Mouse (Mus musculus) cerebellum, postnatal 14 days (tissue): Measurements from ENCODE around the gene Frmd6.

Experiments
- DNase-seq, 2 experiments: peaks; one replicate each; pipeline ENCODE4 v3.0.0; 2021; ENCODE audit warnings: mixed read lengths in 2 of 2

The Frmd6 gene

DNA sequence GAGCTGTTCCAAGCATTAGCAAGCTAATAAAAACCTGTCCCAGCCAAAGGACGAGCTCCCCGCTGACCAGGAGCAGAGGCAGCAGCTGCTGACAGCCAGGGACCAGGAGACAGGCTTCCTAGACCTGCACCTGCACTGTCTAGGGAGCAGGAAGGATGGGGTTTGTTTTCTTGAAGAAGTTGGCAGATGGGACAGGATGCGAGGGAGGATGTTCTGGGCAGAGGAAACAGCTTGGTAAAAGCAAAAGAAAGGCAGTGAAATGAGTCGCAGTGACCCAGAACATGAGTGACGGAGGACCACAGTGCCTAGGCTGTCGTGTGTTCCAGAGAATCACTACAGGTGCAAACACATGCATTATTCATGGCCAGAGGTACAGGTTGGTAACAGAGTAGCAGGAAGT lies 27.7 kb downstream of the Frmd6 start:
- DNase-seq: no peak

DNA sequence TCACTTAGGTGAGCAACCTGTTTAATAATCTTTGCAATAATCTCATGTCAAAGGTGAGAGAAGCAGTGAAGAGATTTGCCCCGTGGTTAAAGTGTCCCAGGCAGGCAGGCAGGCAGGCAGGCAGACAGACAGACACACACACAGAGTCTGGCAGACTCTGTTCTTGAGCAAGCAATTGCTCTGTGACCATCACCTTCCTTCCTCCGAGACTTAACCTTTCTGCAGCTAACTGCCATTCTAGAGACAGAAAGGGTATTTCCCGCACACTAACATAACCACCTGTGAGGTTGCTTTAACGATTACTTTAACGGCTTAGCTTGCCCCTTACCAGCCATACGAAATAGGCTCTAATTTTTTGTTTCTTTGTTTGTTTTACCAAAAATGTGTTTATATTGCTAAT lies 30.4 kb downstream of the Frmd6 start:
- DNase-seq: no peak

DNA sequence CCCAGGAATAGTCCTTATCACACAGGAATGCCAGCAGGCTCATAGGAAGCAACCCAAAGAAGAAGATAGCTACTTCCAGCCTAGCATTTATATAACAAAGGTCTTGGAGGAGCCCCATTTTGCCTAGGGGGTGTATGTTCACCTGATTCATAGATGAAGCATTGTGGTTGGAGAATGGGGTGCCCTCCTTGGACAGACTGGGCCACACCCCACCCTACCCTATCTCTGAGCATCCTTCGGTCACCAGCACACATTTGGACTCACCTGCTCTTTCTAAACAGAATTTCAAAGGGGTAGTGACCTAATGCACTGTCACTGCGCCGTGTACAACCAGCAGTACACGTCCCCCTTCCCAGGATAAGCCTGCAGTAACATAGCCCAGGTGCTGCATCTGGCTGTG lies 31.5 kb downstream of the Frmd6 start:
- DNase-seq: no peak

DNA sequence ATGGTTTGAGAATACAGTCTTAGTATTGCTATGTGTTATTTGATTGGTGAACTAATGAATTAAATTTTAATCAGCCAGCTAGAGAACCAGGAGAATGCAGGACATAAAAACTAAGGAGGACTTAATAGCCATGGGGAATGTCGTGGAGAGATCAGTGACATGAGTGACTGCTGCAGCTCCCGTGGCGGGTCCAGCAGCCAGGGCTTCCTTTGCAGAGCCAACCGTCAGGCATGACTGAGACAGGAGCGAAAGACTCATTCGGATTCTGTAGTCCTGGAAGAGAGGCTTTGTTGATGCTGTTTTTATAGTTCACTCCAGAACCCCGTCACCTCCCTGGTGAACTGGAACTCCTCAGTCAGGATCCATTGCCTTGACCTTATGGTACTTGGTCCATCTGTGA lies 38.0 kb downstream of the Frmd6 start:
- peak in 1 of 2 experiments; percentile 23 for DNase-seq

DNA sequence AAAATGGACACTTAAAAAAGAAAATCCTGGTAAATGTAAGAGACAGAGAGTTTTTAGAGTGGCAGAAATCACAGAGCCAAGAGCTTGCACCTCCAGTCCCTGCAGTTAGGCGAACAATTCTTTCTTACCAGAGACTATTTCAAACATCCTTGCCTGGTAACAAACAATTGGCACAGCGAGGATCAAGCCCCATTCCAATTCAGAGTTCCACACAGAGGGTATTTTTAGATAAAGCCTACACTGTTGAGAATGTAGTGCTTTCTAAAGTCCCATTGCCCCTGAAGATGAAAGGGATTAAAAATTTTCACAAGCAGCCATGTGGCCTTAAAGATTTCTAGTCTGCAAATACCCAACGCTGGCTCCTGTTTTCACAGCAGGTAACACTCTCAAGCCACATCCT lies 42.5 kb downstream of the Frmd6 start:
- DNase-seq: no peak

DNA sequence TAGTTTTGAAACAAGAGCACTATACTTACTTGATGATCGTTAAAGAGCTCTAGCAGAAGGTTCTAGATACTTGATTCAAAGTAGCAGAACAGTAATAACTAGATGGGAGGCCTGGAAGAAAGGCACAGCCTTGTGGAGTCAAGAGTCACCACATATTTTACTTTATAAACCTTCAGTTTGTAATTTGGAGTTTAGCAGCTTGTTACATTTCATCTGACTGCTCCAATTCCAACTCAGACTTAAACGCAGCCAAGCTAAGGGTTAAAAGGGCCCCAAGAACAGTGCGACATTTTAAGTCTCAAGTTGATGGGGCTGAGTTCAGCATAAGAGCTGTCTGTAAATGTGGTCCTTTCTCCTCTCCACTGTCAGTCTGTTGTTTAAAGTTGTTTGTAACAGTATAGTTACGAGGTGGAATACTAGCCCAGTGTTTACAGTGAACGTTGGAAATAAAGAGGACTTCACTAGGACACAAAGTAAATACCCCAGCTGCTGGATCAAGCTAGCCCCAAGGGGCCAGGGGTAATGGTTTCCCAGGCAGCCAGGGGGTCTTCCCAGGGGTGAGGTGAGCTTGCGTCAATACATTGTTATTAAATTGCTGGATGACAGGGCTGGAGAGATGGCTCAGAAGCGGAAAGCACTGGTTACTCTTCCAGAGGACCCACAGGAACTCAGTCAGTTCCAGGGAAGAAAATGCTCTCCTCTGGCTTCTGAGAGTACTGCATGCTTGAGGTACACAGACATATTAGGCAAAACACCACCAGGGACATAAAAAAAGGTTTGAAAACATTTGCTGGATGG lies 43.1 kb downstream of the Frmd6 start:
- no peak for DNase-seq

DNA sequence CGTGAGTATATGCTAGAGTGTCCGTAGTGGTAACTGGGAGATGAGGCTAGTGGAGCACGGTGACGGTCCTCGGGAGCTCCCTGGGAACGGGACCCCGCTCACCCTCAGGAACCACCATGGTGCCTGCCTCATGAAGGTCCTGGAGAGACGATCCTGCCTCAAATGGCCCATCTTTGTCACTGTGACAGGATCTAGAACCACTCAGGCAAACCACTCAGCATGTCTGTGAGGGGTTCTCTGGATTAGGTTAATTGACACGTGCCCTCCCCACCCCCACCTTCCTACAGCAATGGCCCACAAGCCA lies 43.6 kb downstream of the Frmd6 start:
- DNase-seq: no peak

DNA sequence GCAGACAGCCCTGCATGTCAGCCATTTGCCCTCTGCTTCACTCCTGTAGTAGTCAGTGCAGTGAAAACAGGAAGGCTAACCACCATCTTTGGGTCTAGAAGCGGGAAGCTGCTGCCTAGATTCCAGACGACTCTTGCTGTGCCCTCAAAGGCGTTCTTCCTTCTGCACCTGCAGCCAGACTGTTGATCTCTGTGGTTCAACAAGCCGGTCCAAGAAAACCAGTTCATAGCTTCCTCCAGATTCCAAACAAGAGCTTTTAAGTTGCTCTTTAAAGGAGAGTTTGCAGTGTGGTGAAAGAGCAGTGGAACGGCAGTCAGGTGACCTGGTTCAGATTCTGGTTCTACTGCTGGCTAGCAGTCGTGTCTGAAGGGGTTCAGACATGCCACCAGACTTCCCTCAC lies 48.2 kb downstream of the Frmd6 start:
- no peak for DNase-seq

DNA sequence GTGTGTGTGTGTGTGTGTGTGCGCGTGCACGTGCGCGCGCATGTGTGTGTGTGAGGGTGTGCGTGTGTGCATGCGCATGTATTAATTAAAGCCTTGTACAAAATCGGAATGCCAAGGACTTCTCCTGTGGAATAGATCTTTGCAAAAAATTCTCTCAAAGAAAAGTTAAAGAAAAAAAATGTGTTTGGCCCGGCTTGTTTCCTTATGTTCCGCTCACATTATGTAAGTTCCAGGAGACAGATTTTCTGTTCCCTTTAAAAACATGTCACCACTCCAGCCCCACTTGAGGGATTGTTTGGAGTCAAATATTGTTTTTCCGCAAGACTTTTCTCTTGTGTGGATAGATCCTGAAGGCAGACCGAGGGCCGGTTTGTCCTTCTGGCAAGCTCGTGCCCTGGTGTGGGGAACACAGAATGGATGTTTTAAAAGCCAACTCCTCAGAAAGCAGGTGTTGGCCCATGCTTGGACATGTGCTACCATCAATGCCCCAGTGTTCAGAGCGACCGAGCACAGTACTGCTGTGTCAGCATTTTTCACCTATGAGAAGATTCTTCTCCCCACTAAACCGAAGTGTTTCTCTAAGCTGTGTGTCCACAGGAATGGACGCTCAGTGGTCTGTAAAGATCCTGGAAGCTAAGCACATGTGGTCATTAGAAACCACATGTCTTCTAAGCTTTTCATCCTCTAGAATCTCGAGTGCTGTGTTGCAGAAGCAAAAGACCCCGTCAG lies 51.1 kb downstream of the Frmd6 start:
- DNase-seq: no peak

DNA sequence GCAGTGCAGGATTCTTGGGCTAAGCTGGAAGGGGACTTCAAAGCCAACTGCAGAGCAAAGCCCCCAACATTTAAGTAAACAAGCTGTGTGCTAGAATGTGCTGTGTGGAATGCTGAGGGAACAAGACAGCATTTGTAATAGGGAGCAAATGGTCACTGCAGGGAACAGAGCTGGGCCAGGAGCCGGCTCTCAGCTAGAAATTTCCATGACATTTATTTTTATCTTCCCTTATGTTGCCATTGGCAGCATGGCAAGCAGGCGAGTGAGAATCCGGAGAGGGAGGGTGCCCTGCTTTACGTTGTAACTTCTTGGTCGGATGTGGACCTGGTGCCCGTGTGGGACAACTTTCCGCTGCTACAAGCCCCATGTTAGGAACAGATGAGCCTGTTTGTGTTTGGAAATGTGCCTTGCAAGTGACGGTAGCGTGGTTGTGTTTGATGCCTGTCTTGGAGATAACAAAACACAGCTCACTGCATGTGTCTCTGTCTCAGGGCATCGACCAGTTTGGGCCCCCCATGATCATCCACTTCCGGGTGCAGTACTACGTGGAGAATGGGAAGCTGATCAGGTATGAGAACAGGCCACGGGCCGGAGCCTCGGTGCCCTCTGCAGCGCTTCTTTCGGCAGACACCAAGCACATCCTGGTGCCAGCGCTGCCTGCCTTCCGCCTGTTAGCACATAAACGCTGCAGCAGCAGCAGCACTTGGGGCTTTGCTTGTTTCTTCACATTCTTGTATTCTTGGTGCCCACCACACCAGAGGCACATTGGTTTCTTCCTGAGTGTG lies 52.8 kb downstream of the Frmd6 start:
- DNase-seq: peak; percentile 82 to 90

DNA sequence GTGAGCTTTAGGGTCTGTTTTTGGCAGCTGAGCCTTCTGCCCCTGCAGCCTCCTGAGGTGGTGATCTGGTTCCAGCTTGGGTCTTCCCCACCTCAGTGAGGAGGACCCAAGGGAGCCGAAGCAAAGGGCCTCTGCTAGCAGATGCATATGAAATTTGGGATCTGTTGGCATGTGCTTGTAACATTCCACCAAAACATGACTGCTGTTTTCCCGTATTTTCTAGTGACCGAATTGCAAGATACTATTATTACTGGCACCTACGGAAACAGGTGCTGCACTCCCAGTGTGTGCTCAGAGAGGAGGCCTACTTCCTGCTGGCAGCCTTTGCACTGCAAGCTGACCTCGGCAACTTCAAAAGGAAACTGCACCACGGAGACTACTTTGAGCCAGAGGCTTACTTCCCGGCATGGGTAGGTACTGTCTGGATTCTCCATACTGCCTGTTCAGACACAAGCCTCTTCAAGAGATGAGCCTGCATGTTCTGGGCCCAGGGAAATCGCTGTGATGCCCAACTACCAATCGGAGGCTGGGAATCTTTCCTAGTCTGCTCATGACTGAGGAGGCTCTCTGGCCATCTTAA lies 55.2 kb downstream of the Frmd6 start:
- DNase-seq: peak; percentile 33 to 54

DNA sequence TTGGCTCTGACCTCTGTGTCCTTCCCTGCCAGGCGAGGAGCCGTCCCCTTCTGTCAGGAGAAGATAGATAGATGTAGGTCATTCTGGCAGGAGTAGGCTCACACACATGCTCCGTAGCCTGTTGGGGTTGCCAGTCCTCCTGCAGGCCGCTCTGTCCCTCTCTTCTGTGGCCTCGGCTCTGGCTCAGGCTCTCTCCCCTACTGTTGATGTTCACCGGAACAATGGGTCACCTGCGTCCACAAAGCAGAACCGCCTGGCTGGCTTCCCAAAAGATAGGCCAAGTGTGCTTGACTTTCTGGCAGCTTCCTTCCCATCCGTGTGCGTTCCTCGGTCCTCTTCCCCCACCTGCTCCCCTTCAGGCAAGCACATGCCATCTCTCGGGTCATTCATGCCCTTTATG lies 56.0 kb downstream of the Frmd6 start:
- peak; percentile 97 to 98 for DNase-seq

DNA sequence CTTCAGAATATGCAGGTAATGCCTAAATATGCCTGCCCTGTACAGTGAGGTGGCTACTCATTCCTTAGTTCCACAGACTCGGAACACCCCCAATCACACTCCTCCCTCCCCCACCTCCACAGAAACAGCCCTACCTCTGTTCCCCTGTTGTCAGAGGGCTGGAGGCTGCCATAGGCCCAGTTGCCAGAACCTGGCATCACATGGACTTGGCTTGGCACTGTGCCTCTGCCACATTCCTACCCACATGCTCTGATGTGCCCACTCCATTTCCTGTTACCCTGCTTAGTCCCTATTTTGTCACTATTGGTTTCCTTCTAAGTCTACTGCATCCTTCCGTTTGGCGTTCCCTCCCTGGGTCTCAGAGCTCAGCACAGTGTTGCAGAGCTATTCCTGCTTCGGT lies 56.5 kb downstream of the Frmd6 start:
- DNase-seq: peak; percentile 89 to 91

DNA sequence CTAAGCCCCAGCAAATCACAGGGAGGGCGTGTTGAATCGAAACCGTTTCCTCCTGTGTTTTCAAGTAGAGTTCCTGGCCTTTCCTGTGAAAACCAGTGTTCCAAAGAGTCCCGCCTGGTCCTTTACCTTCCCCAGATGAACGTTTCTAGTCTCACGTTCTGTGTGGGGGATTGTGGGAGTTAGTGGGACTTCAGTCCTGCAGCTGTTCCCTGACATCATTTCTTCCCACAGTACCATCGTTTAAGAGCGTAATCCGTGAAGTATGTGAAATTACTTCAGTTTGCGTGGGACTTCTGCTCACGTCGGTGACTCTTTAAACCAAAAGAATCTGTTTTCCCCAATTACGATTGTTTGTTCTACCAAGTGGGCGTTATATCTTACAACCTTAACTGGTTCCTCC lies 57.8 kb downstream of the Frmd6 start:
- no peak for DNase-seq

DNA sequence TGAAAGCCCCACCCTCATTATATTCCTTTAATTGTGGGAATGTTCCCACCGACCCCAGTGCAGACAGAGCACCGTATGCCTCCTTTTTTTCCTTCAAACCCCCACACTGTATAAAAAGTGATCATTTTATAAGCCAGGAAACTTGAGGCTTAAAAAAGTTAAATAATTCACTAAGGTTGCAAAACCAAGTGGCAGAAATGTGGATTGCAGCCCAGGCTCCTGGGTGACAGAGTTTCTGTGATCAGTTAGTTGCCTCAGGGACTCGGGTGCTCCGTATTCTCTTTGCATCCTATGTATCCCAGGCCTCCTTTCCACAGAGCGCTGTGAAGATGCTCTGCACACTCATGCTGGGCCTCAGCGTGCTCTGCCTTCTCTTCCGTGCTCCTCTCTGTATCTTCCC lies 58.8 kb downstream of the Frmd6 start:
- DNase-seq: no peak

DNA sequence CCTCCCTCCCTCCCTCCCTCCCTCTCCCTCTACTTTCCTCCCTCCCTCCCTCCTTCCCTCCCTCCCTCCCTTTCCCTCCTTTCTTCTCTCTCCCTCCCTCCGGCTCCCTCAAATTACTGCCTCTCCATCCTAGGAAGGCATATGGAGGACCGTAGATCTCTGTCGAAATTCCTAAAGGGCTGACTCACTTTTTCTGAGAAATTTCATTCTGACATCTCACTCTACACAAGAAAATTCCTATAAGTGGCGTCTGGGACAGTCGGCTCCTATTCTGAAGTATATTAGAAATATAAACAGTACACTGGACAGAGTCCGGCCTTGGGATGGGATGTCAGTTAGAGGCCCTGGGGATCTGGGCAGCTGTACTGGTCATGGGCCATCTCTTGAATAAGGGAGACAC lies 59.7 kb downstream of the Frmd6 start:
- no peak for DNase-seq

DNA sequence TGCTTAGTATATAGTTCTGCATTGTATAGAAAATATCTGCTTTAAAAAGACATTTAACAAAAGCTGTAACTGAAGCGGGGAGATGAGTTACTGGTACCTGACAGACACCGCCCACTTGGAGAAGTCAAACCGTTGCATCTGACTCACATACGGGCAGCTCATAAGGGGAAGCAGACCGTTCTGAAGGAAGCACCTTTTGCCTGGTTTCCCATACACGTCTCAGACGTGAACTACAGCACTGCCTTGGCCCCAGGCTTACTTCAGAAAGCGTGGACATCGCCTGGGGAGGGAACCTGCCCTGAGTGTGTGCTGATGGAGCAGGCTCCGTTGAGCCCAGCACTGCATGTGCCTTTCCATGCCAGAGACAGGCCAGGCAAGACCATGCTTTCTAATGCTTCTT lies 60.3 kb downstream of the Frmd6 start:
- no peak for DNase-seq

DNA sequence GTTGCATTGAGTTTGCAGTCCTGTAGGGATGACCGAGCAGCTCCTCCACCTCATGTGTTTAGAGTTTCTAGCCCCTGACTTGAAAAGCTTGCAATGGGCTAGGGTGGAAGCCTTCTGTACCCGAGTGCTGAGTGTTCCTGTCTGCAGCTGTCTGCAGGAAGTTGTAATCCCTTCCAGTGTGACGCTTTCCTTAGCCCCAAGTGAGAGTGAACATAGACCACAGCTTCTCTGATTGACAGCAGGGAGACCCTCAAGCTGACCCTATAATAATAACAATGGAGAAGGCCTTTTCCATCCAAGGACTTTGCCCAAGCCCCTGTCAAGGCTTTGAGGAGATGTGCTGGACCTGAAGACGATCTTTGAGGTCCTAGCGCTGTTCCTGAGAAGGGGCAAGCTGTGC lies 65.1 kb downstream of the Frmd6 start:
- DNase-seq: no peak

DNA sequence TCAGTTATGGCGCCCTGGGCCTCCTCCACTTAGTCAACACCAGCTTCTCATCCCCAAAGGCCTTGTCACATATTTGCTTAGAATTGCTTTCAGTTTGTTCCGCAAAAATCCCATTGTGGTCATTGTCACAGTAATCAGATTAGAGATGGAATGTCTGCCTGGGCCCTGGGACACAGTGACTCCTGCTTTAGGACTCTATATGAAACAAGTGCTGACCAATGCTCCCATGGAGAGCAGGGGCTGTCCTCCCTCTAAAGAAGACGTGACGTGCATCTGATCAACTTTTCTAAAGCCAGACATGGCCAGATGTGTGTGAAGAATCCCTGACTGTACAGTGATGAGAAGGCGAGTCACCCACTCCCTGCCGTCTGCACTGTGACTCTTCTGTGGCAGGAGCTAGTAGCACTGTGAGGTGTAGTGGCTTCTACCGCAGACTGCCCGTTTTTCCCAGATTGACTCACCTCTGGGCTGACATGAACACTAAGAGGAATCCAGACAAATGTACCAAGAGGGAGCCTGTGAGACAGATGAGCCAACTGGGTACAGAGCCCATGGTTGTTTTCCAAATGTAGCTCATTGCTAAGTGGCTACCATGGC lies 65.7 kb downstream of the Frmd6 start:
- no peak for DNase-seq

DNA sequence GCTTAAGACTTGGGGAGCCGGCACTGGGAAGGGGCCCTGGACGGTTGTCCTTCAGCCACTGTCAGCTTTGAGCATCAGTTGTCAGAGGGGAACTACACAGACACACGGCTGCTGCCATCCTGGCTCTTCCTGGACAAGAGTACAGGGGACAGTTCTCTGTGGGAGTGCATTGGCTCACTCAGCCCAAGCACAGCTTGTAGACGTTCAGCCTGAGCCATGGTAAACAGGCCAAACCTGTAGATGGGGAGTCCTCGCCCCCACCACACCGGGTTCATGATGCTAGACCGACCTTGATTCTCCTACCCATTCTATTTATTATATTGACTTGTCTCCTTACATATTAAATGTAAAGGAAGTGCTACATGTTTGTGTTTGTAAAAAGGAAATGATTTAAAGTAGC lies 70.0 kb downstream of the Frmd6 start:
- DNase-seq: peak; percentile 45 to 65

DNA sequence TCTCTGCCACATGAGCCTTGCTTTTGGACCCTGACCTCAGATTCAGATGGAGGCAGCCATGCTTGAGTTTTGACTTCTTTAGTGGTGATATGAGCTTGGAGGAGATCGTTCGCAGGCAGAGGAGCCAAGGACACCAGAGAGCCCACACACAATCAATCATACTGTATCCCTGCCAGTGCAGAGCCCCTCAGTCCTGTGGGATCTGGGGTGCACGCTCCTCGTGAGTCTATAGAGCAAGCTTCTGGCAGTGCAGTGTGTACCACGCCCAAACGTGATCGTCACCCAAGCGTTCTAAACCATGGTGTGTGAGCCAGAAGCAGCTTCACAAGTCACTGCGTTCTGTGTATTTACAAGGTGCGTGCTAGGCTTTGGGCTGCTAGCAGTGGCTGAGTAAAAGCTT lies 70.8 kb downstream of the Frmd6 start:
- DNase-seq: no peak

DNA sequence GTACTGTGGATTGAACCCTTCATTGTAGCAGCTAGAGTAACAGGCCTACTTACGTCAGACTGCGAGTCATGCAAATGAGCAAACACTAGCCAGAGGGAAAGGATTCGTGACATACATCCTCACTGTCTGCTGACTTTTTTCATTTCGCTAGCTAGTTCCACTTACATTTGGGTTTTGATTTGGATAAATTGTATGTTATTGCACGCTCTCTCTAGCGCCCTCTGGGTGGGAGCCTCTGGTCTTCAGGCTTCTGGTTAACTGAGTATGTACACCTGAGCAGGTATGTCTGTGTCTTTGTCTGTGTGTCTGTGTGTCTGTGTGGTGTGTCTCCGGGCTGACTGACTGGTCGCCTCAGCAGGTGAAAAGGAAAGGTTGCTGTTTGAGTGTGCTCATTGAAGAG lies 72.1 kb downstream of the Frmd6 start:
- DNase-seq: peak in 1 of 2 experiments; percentile 61

DNA sequence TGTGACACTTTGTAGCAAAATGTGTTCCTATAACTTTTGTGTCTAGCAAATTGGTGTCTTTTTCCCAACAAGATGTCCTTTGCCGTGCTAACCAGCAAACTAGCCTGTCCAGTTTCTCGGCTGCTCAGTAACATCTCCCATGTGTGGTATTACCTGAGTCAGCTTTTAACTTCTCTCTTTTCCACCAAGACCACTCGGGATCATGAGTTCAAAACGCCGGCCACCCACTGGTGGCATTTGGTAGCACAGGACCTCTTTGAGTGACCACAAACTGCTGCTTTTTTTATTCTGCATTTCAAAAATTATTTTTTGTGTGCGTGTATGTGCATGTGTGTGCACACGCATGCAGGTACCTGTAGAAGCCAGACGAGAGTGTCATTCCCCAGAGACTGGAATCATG lies 73.1 kb downstream of the Frmd6 start:
- DNase-seq: peak in 1 of 2 experiments; percentile 55
